Mouse (Mus musculus): ENCODE measurements around the gene Clec11a.
A peak's percentile ranks its signal among the peaks of the same experiment; 100 is the strongest.
"Not testable (repeated sequence)": the region's sequence is repeated elsewhere in the genome, so short reads cannot be mapped to it uniquely, and the experiment has no call there.

Clec11a gene

DNA sequence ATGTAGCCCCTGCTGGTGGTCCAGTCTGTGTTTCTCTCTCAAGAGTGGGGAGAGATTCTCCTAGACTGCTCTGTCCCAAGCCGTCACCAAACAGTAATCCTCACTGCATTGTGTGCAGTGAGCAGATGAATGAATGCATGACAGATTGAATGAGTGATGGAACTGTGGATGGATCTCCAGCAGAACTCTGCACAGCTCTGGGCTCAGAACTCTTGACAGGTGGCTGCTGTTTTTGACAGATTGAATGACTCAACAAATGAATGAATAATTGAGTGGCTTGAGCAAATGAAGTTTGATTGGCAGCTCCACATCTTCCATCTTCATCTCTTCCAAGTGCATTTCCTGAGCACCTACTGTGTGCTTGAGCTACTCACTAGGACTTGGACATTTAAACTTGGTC lies 15.6 kb upstream of the Clec11a start:
- DNase-seq (ENCODE audit: low spot score) = no peak

DNA sequence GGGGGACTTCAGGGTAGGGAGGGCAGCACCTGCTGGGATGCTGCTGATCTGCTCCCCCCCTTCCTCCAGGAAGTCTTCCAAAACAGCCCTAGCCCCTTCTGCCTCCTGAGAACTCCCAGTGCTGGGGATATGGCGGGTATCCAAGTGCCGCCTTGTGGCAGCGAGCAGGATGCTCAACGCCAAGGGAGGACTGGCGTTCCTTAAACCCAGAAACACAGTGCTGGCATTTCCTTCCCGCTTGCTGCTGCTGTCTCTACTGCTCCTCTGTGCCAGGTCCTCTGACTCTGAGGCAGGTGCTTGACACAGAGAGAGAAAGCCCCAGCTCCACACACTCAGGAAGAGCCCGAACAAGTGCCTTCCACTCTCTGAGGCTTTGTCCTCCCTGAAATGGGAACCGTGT lies 14.2 kb upstream of the Clec11a start:
- DNase-seq (ENCODE audit: low spot score) = no peak

- DNase-seq (ENCODE audit: low spot score) = no peak
Measured at GRCm38 (mm10) chr7:44317913-44318312, 11.2 kb upstream of the Clec11a start.

DNA sequence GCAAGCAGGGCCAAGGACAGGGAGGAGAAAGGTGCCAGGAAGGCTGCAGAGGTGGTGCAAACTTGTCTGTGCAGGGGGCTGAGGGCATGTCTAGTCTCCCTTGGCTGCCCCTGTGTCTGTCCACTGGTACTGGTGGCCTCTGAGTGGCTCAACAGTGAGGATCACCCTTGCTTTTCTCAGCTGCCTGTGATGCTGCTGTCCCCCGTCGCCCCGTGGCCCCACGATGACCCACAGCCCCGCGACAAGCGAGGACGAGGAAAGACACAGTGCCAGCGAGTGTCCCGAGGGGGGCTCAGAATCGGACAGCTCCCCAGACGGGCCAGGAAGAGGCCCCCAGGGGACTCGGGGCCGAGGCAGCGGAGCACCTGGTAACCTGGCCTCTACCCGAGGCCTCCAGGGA lies 5.8 kb upstream of the Clec11a start:
- no peak for DNase-seq (ENCODE audit: low spot score)

GRCm38 (mm10) chr7:44311713-44312304 lies 5.1 kb upstream of the Clec11a start:
- peak; percentile 24 for DNase-seq (ENCODE audit: low spot score)

DNA sequence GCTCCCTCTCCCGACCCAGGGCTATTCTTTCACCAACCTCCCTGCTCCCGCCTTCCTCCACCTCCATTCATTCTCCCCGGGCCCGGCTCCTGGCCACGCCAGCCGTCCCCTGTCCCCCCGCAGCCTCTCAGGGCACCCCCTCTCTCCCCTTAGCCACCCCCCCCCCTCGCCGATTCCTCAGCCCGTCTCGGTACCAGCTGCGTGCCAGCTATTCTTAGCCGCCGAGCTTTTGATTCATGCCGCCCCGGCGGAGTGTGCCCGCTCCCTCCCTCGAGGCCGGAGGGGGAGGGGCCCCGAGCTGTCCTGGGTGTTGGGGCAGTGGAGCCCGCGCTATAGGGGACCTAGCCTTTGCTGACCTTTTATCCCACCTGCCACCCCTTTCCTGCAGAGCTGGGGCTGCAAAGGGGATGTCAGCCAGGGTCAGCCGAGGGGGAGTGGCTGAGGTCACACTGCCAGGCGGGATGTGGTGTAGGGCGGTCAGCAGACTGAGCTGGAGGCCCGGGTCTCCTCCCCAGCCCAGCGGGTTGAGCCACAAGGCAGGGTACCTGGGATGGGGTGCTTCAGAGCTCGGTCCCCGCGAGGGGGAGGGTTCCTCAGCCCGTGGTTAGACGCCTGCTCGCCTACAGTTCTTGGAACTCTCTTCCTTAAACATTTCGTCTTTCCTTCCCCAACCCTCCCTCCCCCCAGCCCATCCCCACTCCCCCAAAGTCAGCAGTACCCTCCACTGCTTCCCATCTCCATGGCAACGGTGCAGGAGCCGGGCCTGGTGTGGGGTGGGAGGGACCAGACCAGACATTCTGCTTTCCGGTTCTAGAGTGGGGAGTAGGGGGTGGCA lies 4.4 kb upstream of the Clec11a start:
- no peak for DNase-seq (ENCODE audit: low spot score)

- no peak for DNase-seq (ENCODE audit: low spot score)
Measured at GRCm38 (mm10) chr7:44310285-44310877, 3.7 kb upstream of the Clec11a start.

- no peak for DNase-seq (ENCODE audit: low spot score)
Measured at GRCm38 (mm10) chr7:44309475-44310284, 3.0 kb upstream of the Clec11a start, which contains the start of gene Shank1. Shank1 (plus strand) TSS chr7:44310253.

DNA sequence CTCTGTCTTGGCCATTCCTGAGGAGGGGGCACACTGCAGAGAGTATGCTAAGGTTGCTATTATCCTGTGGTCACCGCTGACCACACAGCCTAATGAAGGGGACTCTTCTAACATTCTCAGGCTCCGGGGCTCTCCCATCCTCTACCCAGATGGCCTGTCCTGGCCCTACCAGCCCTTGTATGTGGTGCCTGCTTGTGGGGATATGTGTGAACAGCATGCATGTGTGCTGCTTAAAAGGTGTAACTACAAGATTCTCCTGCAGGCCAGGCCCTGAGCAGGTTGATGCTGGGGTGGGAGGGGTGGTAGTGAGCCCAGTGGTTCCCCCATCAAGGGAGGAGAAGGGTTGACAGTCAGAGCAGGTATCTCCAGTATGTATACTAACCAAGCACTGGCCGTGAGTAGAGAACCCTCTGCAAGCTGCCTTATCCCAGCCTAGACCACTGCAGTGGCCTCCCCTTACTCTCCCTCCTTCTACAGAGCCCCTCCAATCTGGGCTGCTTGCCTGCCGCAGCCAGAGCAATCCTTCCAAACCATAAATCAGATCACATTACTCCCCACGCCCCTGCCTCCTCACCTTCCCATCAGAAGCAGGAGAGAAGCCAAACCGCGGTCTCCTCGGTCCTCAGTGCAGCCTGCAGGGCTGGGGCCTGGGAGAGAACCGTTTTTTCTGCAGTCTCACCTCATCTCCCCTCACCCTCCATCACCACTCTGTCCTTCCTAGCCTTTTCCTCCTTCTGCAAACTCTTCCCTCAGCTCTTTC lies 739 bp upstream of the Clec11a start:
- DNase-seq (ENCODE audit: low spot score) = no peak

DNA sequence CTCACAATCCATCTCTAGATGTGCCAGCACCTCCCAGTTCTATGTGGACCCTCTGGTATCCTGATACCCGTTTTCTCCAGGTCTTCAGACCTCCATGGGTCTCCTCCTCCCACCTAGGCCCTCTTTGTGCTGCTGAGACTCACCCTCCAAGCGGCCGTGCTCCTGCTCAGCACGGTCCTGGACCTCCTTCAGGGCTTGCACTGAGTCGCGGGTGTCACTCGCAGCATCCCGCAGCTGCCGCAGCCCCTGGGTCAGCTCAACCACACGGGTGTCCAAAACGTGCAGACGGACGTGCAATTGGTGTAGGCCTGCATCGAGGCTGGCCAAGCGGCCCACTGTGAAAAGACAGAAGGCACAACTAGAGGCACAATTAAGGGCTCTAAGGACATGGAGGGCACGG lies 1.0 kb downstream of the Clec11a start:
- no peak for DNase-seq (ENCODE audit: low spot score)

- DNase-seq (ENCODE audit: low spot score) = peak; percentile 98
Measured at GRCm38 (mm10) chr7:44304775-44305641, 1.7 kb downstream of the Clec11a start.

GRCm38 (mm10) chr7:44304463-44304774 lies 2.3 kb downstream of the Clec11a start:
- DNase-seq (ENCODE audit: low spot score) = no peak

DNA sequence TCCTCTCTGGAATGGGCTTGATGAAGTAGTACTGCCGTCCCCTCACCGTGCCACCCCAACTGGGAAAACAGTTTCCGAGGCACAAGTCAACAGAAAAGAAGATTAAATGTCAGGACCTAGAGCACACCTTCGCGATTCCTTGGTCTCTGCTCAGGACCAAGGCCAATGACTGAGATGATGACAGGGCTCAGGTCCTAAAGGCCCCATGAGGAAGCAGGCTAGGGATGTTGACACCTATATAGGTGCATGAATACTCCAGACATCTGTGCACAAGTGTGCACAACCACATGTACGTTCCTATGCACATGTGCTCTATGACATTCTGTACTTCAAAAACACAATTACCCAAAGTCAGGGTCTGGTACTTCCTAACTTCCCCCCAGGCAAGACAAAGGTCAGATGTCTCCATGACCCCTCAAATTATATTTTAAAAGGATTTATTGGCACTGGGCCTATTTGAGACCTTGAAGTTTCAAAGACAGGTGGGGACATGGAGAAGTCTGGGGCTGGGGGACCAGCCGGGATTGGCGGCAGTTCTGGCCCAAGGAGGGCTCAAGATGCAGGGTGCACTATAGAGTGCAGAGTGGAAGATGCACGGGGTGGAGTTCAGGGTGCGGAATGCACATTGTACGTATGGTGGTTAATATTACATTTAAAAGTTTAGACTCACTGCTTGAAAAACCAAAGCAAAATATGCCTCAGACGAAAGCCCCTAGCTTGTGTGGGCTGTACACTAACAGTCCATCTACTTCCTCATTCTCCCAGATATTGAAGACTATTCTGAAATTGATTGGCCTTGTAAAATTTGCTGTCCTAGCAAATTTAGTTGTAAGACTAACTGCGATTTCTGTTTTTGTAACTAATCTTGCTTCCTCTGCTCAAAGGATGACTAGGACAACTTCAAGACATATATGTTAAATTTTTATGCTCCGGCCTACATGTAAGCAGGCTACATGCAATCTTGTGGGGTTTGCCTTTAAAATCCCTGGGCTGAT lies 3.1 kb downstream of the Clec11a start:
- DNase-seq (ENCODE audit: low spot score) = no peak

DNA sequence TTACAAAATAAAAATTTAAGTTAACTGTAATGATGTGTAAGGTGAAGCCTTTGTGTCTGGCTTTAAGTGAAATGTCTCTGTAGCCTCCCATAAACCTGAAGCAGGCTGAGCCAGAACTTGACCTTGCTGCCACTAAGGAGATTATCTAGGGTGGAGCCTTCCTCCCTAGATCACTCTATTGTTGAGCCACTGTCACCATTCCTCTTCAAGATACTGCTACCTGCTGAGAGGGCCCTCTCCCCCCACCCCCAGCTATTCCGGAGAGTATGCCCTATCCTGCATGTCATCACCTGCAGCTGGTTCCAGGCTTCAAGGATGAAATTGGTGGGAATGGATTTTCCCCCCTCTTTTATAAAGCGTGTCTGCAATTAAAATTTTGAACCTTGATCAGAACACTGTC lies 9.2 kb downstream of the Clec11a start:
- not testable (repeated sequence) for DNase-seq (ENCODE audit: low spot score)

GRCm38 (mm10) chr7:44291418-44291817 lies 15.3 kb downstream of the Clec11a start:
- DNase-seq (ENCODE audit: low spot score) = no peak

- no peak for DNase-seq (ENCODE audit: low spot score)
Measured at GRCm38 (mm10) chr7:44290986-44291385, 15.7 kb downstream of the Clec11a start.

DNA sequence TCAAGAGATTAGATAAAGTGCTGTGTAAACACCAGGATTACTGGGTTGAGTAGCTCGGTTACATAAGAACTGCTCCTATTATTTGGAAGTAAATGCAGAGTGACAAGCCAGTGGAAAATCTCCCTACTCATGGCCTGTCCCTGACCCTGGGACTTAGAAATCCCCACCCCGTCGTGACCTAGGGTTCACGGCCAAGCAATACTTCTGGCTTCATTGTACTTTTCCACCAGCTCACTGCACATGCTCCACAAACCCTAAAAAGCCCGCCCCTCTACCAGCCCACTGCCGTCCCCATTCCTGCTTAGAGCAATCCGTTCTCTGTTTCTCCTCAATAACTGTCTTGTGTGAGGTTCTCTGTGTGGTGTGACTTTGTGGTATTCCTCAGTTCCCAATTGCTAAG lies 18.9 kb downstream of the Clec11a start:
- peak; percentile 14 for DNase-seq (ENCODE audit: low spot score)

- DNase-seq (ENCODE audit: low spot score) = no peak
Measured at GRCm38 (mm10) chr7:44281586-44281985, 25.1 kb downstream of the Clec11a start.

- no peak for DNase-seq (ENCODE audit: low spot score)
Measured at GRCm38 (mm10) chr7:44280959-44281358, 25.7 kb downstream of the Clec11a start.

- peak; percentile 16 for DNase-seq (ENCODE audit: low spot score)
Measured at GRCm38 (mm10) chr7:44277250-44277622, 29.5 kb downstream of the Clec11a start.

Measured in lung, postnatal 25 days (tissue).